Mouse (Mus musculus): ENCODE data around the gene Usp11. TPM values are rescaled to one million over a fixed set of nuclear protein-coding genes. Genes with fewer than 3 reads are reported as not detected.

Usp11 gene
- 20.8 and 28.8 TPM in 2 replicates for total RNA-seq (2014; rRNA removed; ENCODE audit: low replicate concordance)
- 10.2 and 11.4 TPM in 2 replicates for polyA plus RNA-seq (2015; fragmentation: Nextera tagmentation; extraction: Ambion mirVana)

DNA sequence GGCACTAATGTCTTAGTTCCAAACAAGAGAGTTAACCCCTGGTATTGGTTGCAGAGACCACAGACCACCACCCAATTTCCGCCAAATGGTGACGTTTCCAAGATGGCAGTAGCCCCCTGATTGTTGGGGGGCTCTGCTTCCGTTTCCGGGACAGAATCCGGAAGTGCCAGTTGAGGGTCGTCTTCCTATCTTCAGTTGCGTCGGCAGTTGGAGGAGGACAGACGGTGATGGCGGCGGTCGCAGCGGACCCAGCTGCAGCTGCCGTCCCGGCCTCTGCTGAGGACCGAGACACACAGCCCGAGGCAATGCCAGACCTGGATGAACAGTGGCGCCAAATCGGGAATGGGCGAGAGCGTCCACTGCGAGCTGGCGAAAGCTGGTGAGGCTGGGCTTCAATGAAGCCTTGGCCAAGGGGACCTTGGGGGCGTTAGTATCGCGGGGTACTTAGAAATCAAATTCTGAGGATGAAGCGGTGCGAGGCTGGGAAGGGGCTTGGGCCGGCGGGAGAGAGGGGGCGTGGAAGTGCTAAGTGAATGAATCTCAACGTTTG is at the start of gene Usp11:
Usp11 (plus strand) TSS at position 166 of the 550 bp plus-strand sequence.
- WGBS: 21% methylated on average over 32 of the region's 32 CpGs
- DNase-seq (ENCODE audit: low spot score) (no peak), ATAC-seq (ENCODE audit: insufficient read depth, low read depth) (peak; percentile 24)
- Histone ChIP-seq H3K4me1 (ENCODE audit: control insufficient read depth, insufficient read depth) (no peaks in the 10 kb centered on the region), H3K36me3 (replicated peaks; ENCODE audit: control insufficient read depth, insufficient read depth, low read length) (peaks cover 8% of the 10 kb centered on the region; the same call in 1 of the 2 replicates), H3K4me3 (ENCODE audit: low read depth, low read length) (peak within 1 kb of the TSS; percentile 59), H3K27ac (ENCODE audit: low read depth) (peak within 1 kb of the TSS; percentile 90), H3K4me2 (ENCODE audit: low read depth, low read length) (peak within 1 kb of the TSS; percentile 72), H3K9ac (replicated peaks; ENCODE audit: low read depth, low read length) (peak within 1 kb of the TSS; percentile 64), H3K9me3 (replicated peaks; ENCODE audit: control insufficient read depth, low read length) (no peaks in the 10 kb centered on the region), H3K27me3 (ENCODE audit: control insufficient read depth, insufficient read depth, low read length) (no peaks in the 10 kb centered on the region)
- no peak for TF ChIP-seq CTCF (IDR thresholded peaks at IDR 0.05; ENCODE audit: low read depth)

DNA sequence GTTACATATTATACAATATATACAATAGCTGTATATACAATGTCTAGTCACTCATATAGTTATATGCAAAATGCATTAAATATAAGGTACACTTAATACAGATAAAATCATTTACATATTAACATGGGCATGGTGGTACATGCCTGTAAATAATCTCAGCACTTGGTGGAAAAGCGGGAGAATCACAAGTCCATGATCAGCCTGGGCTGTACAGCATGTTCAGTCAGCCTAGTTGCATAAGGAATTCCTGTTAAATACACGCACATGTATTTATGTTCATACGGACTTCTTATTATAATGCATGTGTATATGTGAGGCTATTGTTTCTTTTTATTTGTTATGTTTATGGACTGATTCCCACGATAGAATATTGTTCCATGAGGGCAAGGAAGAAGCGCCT is 46.1 kb upstream of the Usp11 start:
- H3K27ac ChIP-seq (ENCODE audit: low read depth): no peak overlapping the region
- WGBS: 27% methylated on average over 5 of the region's 5 CpGs
- H3K9me3 ChIP-seq (replicated peaks; ENCODE audit: control insufficient read depth, low read length): no peaks in the 10 kb centered on the region
- H3K4me3 ChIP-seq (ENCODE audit: low read depth, low read length): peak overlapping the region; percentile 55
- no peak for TF ChIP-seq EP300 (IDR thresholded peaks at IDR 0.05; ENCODE audit: low read depth)
- no peak for TF ChIP-seq CTCF (IDR thresholded peaks at IDR 0.05; ENCODE audit: low read depth)
- no peak for DNase-seq (ENCODE audit: low spot score)
- peak overlapping the region; percentile 80 for H3K4me2 ChIP-seq (ENCODE audit: low read depth, low read length)
- H3K27me3 ChIP-seq (ENCODE audit: control insufficient read depth, insufficient read depth, low read length): no peaks in the 10 kb centered on the region
- H3K36me3 ChIP-seq (replicated peaks; ENCODE audit: control insufficient read depth, insufficient read depth, low read length): no peaks in the 10 kb centered on the region
- no peak for ATAC-seq (ENCODE audit: insufficient read depth, low read depth)
- H3K9ac ChIP-seq (replicated peaks; ENCODE audit: low read depth, low read length): no peak overlapping the region
- H3K4me1 ChIP-seq (ENCODE audit: control insufficient read depth, insufficient read depth): no peaks in the 10 kb centered on the region

DNA sequence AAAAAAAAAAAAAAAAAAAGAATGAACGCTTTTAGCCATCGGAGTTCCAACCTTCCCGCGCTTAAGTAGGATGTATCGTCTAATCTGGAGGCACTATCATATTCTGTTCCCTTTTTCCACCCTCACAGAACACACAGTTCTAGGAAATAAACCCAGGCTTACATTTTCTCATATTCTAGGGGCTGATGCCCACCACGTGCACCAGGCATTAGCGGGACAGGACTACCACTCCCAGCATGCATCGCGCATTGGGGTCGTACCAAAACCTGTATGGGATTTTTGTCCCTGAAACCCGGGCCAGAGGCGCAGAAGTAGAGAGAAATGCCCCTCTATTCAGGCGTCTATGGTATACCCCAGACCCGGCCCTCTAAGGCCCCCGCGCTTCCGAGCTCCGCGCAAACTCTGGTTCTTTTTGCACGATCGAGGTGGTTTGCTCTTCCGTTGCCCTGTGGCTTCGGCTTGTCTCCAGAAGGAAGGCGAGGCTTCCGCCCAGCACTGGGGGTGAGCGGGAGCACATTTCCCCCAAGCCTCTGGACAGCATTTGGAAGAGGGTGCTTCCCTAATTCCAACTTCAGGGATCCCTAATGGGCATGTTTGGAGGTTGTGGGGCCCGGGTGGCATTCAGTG is 45.6 kb upstream of the Usp11 start, which contains the start of gene Uba1:
Uba1 (plus strand) TSS at position 301 of the 627 bp plus-strand sequence.
- ATAC-seq (ENCODE audit: insufficient read depth, low read depth) (peak; percentile 79), DNase-seq (ENCODE audit: low spot score) (peak; percentile 52)
- Histone ChIP-seq H3K27me3 (ENCODE audit: control insufficient read depth, insufficient read depth, low read length) (no peaks in the 10 kb centered on the region), H3K4me1 (ENCODE audit: control insufficient read depth, insufficient read depth) (no peaks in the 10 kb centered on the region), H3K9me3 (replicated peaks; ENCODE audit: control insufficient read depth, low read length) (no peaks in the 10 kb centered on the region), H3K9ac (replicated peaks; ENCODE audit: low read depth, low read length) (peak within 1 kb of the TSS; percentile 52), H3K27ac (ENCODE audit: low read depth) (peak within 1 kb of the TSS; percentile 65), H3K4me3 (ENCODE audit: low read depth, low read length) (peak within 1 kb of the TSS; percentile 55), H3K36me3 (replicated peaks; ENCODE audit: control insufficient read depth, insufficient read depth, low read length) (no peaks in the 10 kb centered on the region), H3K4me2 (ENCODE audit: low read depth, low read length) (peak within 1 kb of the TSS; percentile 80)
- TF ChIP-seq EP300 (IDR thresholded peaks at IDR 0.05; ENCODE audit: low read depth): no peak; the same call in 1 of the 2 replicates
- TF ChIP-seq CTCF (IDR thresholded peaks at IDR 0.05; ENCODE audit: low read depth): no peak
- WGBS: 16% methylated on average over 27 of the region's 27 CpGs

- WGBS: 19% methylated on average over 23 of the region's 24 CpGs
- no peak for DNase-seq (ENCODE audit: low spot score)
- H3K27me3 ChIP-seq (ENCODE audit: control insufficient read depth, insufficient read depth, low read length): no peaks in the 10 kb centered on the region
- no peaks in the 10 kb centered on the region for H3K36me3 ChIP-seq (replicated peaks; ENCODE audit: control insufficient read depth, insufficient read depth, low read length)
- H3K9ac ChIP-seq (replicated peaks; ENCODE audit: low read depth, low read length): peak overlapping the region; percentile 52
- ATAC-seq (ENCODE audit: insufficient read depth, low read depth): no peak
- no peaks in the 10 kb centered on the region for H3K9me3 ChIP-seq (replicated peaks; ENCODE audit: control insufficient read depth, low read length)
- H3K4me2 ChIP-seq (ENCODE audit: low read depth, low read length): peak overlapping the region; percentile 80
- TF ChIP-seq CTCF (IDR thresholded peaks at IDR 0.05; ENCODE audit: low read depth) (no peak), EP300 (IDR thresholded peaks at IDR 0.05; ENCODE audit: low read depth) (no peak)
- peak overlapping the region; percentile 55 for H3K4me3 ChIP-seq (ENCODE audit: low read depth, low read length)
- H3K4me1 ChIP-seq (ENCODE audit: control insufficient read depth, insufficient read depth): 0 out of 2 replicates have a peak, but pooled peaks cover 1% of the 10 kb centered on the region
- peak overlapping the region; percentile 65; the same call in 1 of the 2 replicates for H3K27ac ChIP-seq (ENCODE audit: low read depth)
Measured at GRCm38 (mm10) chrX:20658891-20659406, 44.8 kb upstream of the Usp11 start.

- Histone ChIP-seq H3K9ac (replicated peaks; ENCODE audit: low read depth, low read length) (no peak overlapping the region), H3K4me1 (ENCODE audit: control insufficient read depth, insufficient read depth) (0 out of 2 replicates have a peak, but pooled peaks cover 7% of the 10 kb centered on the region), H3K27me3 (ENCODE audit: control insufficient read depth, insufficient read depth, low read length) (no peaks in the 10 kb centered on the region), H3K9me3 (replicated peaks; ENCODE audit: control insufficient read depth, low read length) (no peaks in the 10 kb centered on the region), H3K4me3 (ENCODE audit: low read depth, low read length) (no peak overlapping the region), H3K27ac (ENCODE audit: low read depth) (no peak overlapping the region), H3K36me3 (replicated peaks; ENCODE audit: control insufficient read depth, insufficient read depth, low read length) (no peaks in the 10 kb centered on the region), H3K4me2 (ENCODE audit: low read depth, low read length) (no peak overlapping the region)
- WGBS: 35% methylated on average over 5 of the region's 5 CpGs
- no peak for ATAC-seq (ENCODE audit: insufficient read depth, low read depth)
- TF ChIP-seq EP300 (IDR thresholded peaks at IDR 0.05; ENCODE audit: low read depth): no peak
- TF ChIP-seq CTCF (IDR thresholded peaks at IDR 0.05; ENCODE audit: low read depth): no peak
- no peak for DNase-seq (ENCODE audit: low spot score)
Measured at GRCm38 (mm10) chrX:20662317-20662715, 41.4 kb upstream of the Usp11 start.
